Mouse (Mus musculus) Patski (cell line): ENCODE measurements around the gene Nap1l1. TPM values are rescaled to one million over a fixed set of nuclear protein-coding genes. Genes with fewer than 3 reads are reported as not detected.
"Not testable (repeated sequence)": the region's sequence is repeated elsewhere in the genome, so short reads cannot be mapped to it uniquely, and the experiment has no call there.

Source experiments
- ATAC-seq: fragments of 100-300 bp; one replicate; pipeline ENCODE4 v1.8.0; 2021
- CTCF ChIA-PET: fragments of 350-600 bp; sonication (Branson Sonifier 250); formaldehyde crosslinking; loops from one replicate; lab custom pipeline; 2022; ENCODE audit warnings: inconsistent platforms; lab: Charles Lee
- POLR2A ChIA-PET: fragments of 350-600 bp; sonication (Branson Sonifier 250); formaldehyde crosslinking; loops from one replicate; lab custom pipeline; 2022; ENCODE audit warnings: antibody characterized with exemption, inconsistent platforms; lab: Charles Lee
- DNase-seq: peaks from one replicate; pipeline ENCODE4 v3.0.0-alpha.2; 2011; ENCODE audit warnings: low read depth, low spot score
- H3K27me3 ChIP-seq: fragments of 371-371 bp; one replicate; pipeline ENCODE4 v1.5.1; 2021
- CTCF ChIP-seq: fragments of 100-300 bp; IDR thresholded peaks from one replicate; pipeline ENCODE4 v1.5.1; 2021
- in situ Hi-C: fragments of 300-500 bp; cut with MboI; formaldehyde crosslinking; loops from 3 replicates; pipeline ENCODE4 v1.11.1; 2018; ENCODE audit warnings: low pct_unique_long_range_greater_than_20kb, mixed read lengths
- polyA plus RNA-seq: library from polyadenylated mRNA; unstranded; gene quantifications from one replicate; pipeline ENCODE4 v1.2.3, GENCODE M21; 2021

Nap1l1 gene
- polyA plus RNA-seq = 252 TPM

GRCm38 (mm10) chr10:111472686-111473510, at the start of gene Nap1l1:
Gene Nap1l1, plus strand, starts transcription at chr10:111473223.
- TF ChIP-seq CTCF = no peak
- DNase-seq = peak; percentile 64
- ATAC-seq = peak; percentile 99
- no peaks in the 10 kb centered on the region for H3K27me3 ChIP-seq
- in situ Hi-C loops = loop anchor here (25.0 kb wide), 1 partner anchor 986 kb away; no protein-coding TSS in a partner anchor
- CTCF ChIA-PET = interaction anchor here (0.6 to 0.9 kb wide), 3 partner anchors 42 to 215 kb away, joined by 3 read pairs; no protein-coding TSS in a partner anchor
- POLR2A ChIA-PET = interaction anchor here (0.6 to 1.2 kb wide), 2 partner anchors 86 to 381 kb away, joined by 3 read pairs; no protein-coding TSS in a partner anchor

GRCm38 (mm10) chr10:111426491-111426890, 46.5 kb upstream of the Nap1l1 start:
- ATAC-seq (no peak), DNase-seq (no peak)
- TF ChIP-seq CTCF = no peak
- ChIA-PET CTCF (no interaction called here), POLR2A (no interaction called here)
- in situ Hi-C loops = no loop called here
- H3K27me3 ChIP-seq = no peaks in the 10 kb centered on the region

GRCm38 (mm10) chr10:111433502-111433901, 39.5 kb upstream of the Nap1l1 start:
- no peak for TF ChIP-seq CTCF
- ATAC-seq = no peak
- ChIA-PET CTCF (no interaction called here), POLR2A (no interaction called here)
- no peak for DNase-seq
- no peaks in the 10 kb centered on the region for H3K27me3 ChIP-seq
- in situ Hi-C loops = no loop called here

DNA sequence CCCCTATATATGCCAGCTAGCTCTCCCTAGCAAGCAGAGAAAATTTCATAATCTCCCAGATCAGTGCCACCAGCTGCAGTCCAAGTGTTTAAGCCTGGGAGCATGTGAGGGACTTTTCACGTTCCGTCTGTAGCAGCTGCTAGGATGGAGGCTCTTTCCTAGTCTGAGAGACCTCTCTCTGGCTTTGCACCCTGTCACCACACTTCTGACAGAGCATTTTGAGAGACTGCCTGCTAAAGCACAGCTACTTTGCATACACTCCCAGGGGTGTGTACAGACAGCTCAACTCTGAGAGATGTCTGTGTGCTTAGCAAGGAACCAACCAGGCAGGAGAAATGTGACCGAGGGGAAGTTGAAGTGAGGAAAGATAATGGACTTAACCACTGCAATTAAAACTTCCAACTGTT, 32.0 kb upstream of the Nap1l1 start:
- no peak for ATAC-seq
- no peak for TF ChIP-seq CTCF

DNA sequence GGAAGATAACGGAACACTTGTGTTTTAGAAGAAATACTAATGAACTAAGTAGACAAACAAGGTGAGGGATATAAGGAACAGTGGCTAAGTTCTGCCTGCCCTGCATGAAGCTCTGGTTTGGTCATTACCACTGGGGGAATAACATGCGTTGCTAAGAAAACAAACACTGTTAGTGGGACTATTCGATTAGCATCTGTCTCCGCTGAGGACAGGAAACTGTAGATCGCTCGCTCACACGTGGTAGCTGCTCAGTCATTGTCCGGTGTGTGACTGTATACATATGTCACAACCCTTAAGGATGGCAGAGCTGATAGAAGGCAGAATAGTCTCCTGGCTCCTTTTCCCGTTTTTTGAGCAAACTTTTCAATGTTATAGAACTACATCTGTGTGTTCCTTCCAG, 28.8 kb upstream of the Nap1l1 start:
- POLR2A ChIA-PET = no interaction called here
- in situ Hi-C loops = no loop called here
- no peak for DNase-seq
- no peak for ATAC-seq
- peaks cover 5% of the 10 kb centered on the region for H3K27me3 ChIP-seq
- TF ChIP-seq CTCF = no peak
- CTCF ChIA-PET = no interaction called here

More for the DNA sequence above, 32.0 kb upstream of the Nap1l1 start:
- CTCF ChIA-PET = no interaction called here
- peaks cover 5% of the 10 kb centered on the region for H3K27me3 ChIP-seq
- in situ Hi-C loops = no loop called here
- DNase-seq = no peak
- POLR2A ChIA-PET = no interaction called here

- TF ChIP-seq CTCF = no peak
- no peak for ATAC-seq
- CTCF ChIA-PET = no interaction called here
- no peak for DNase-seq
- POLR2A ChIA-PET = interaction anchor here (0.6 to 0.8 kb wide), 2 partner anchors 14 to 246 kb away, joined by 3 to 4 read pairs; no protein-coding TSS in a partner anchor
- H3K27me3 ChIP-seq = peaks cover 5% of the 10 kb centered on the region
- in situ Hi-C loops = no loop called here
Observed at GRCm38 (mm10) chr10:111445939-111446671, 26.9 kb upstream of the Nap1l1 start.

- POLR2A ChIA-PET = interaction anchor here (0.6 kb wide), 1 partner anchor 246 kb away, joined by 4 read pairs; no protein-coding TSS in a partner anchor
- in situ Hi-C loops, H3K27me3 ChIP-seq, CTCF ChIA-PET, ATAC-seq, DNase-seq: not testable (repeated sequence)
Observed at GRCm38 (mm10) chr10:111446672-111447008, 26.4 kb upstream of the Nap1l1 start.

- CTCF ChIA-PET, POLR2A ChIA-PET, ATAC-seq, DNase-seq, H3K27me3 ChIP-seq: not testable (repeated sequence)
- in situ Hi-C loops = loop anchor here (25.0 kb wide), 1 partner anchor 962 kb away; no protein-coding TSS in a partner anchor
Observed at GRCm38 (mm10) chr10:111449662-111450061, 23.4 kb upstream of the Nap1l1 start.

- no peaks in the 10 kb centered on the region for H3K27me3 ChIP-seq
- no peak for TF ChIP-seq CTCF
- ChIA-PET CTCF (no interaction called here), POLR2A (no interaction called here)
- no peak for DNase-seq
- in situ Hi-C loops = loop anchor here (25.0 kb wide), 1 partner anchor 965 kb away; no protein-coding TSS in a partner anchor
- no peak for ATAC-seq
Observed at GRCm38 (mm10) chr10:111451683-111452322, 21.2 kb upstream of the Nap1l1 start.

- in situ Hi-C loops = loop anchor here (25.0 kb wide), 1 partner anchor 965 kb away; no protein-coding TSS in a partner anchor
- DNase-seq (no peak), ATAC-seq (no peak)
- POLR2A ChIA-PET = no interaction called here
- peaks cover 3% of the 10 kb centered on the region for H3K27me3 ChIP-seq
- CTCF ChIA-PET = no interaction called here
- TF ChIP-seq CTCF = no peak
Observed at GRCm38 (mm10) chr10:111452426-111452825, 20.6 kb upstream of the Nap1l1 start.
